Mouse (Mus musculus): ENCODE measurements around the gene C2cd5. TPM values are rescaled to one million over a fixed set of nuclear protein-coding genes. Genes with fewer than 3 reads are reported as not detected.

Gene C2cd5
- polyA plus RNA-seq, 1 experiment, result 6.4 TPM

DNA sequence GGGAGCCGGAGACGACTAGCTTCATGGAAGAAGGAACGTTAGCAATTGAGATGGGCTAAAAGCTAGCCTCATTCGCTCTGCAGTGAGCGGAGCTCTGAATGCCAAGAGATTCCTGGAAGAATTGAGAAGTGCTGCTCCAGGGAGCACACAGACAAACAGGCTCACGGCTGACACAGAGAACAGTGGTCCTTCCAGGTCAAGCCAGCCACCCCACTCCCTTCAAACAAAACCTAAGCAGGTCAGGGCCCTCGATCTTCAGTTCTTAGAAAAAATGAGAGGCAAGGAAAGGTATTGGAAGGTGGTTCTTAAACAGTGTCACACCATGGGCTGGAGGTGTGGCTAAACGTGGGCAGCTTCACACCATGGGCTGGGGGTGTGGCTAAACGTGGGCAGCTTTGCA, 95.1 kb downstream of the C2cd5 start:
- Histone ChIP-seq H3K36me3 (ENCODE audit: control insufficient read depth, insufficient read depth) (no peaks in the 10 kb centered on the region), H3ac (ENCODE audit: control insufficient read depth, insufficient read length) (no peak overlapping the region), H3K27me3 (ENCODE audit: control insufficient read depth, insufficient read depth, insufficient read length) (no peaks in the 10 kb centered on the region), H3K79me2 (ENCODE audit: control insufficient read depth, insufficient read depth) (no peaks in the 10 kb centered on the region), H3K4me3 (no peak overlapping the region), H3K4me2 (ENCODE audit: low read depth) (no peak overlapping the region)
- TF ChIP-seq MYOD1 (IDR thresholded peaks at IDR 0.05; ENCODE audit: control insufficient read depth in 1 of 3, insufficient read length in 2 of 3, low read depth in 2 of 3) (no peak), TCF3 (IDR thresholded peaks at IDR 0.05; ENCODE audit: insufficient read length, low read depth) (no peak), SRF (IDR thresholded peaks at IDR 0.05; ENCODE audit: control insufficient read depth, insufficient read length, low read depth) (no peak), MYOG (IDR thresholded peaks at IDR 0.05; ENCODE audit: control insufficient read depth in 1 of 3, insufficient read depth in 1 of 3, insufficient read length in 2 of 3, low read depth in 2 of 3) (no peak), USF1 (IDR thresholded peaks at IDR 0.05; ENCODE audit: low read depth) (no peak), E2F4 (IDR thresholded peaks at IDR 0.05; ENCODE audit: insufficient read depth) (no peak), POLR2AphosphoS2 (IDR thresholded peaks at IDR 0.05; ENCODE audit: insufficient read length, low read depth) (no peak)

DNA sequence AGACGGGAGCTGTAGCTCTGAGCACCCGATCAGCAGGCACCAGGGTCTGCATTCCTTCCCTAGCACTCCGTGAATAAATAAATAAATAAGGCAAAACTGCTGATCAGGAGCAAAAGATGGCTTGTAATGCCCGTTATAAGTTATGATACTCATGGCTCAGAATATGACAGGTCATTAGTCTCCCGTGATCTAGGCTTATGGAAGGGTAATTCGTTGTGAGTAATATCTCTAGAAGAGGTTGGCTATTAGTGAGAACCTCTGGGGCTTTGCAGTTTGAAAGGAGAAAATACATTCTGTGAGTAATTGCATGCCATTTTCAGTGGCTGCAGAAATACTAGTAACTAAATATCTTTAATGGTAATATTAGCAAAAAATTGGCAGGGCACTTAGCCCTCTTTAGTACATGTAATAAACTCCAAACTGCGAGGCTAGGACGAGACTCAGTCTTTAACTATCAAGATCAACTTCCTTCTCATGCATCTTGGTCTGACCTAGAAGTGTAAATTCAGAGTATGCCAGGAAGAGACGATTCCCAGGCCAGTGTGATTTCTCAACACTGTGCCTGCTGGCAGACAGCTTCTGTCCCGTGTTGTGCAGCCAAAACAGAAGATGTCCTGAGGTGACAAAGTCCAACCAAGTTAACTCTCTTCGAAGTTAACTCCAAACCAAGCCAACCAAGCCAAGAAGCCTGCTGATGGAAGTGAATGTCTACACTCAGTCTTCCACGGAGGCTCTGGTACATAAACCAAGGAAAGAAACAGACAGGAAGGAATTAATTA, 101.5 kb downstream of the C2cd5 start:
- H3K4me3 ChIP-seq, result no peak overlapping the region
- no peak overlapping the region for H3K4me2 ChIP-seq (ENCODE audit: low read depth)
- H3ac ChIP-seq (ENCODE audit: control insufficient read depth, insufficient read length), result no peak overlapping the region
- TF ChIP-seq TCF3 (IDR thresholded peaks at IDR 0.05; ENCODE audit: insufficient read length, low read depth), result no peak
- no peak for TF ChIP-seq REST (IDR thresholded peaks at IDR 0.05; ENCODE audit: insufficient read depth, insufficient read length)
- TF ChIP-seq MAX (IDR thresholded peaks at IDR 0.05; ENCODE audit: low read depth), result no peak
- TF ChIP-seq POLR2AphosphoS2 (IDR thresholded peaks at IDR 0.05; ENCODE audit: insufficient read length, low read depth), result no peak
- TF ChIP-seq E2F4 (IDR thresholded peaks at IDR 0.05; ENCODE audit: insufficient read depth), result no peak
- TF ChIP-seq SRF (IDR thresholded peaks at IDR 0.05; ENCODE audit: control insufficient read depth, insufficient read length, low read depth), result no peak
- TF ChIP-seq USF1 (IDR thresholded peaks at IDR 0.05; ENCODE audit: low read depth), result no peak
- TF ChIP-seq TCF12 (IDR thresholded peaks at IDR 0.05; ENCODE audit: insufficient read depth, poor library complexity, severe bottlenecking), result no peak
- no peak for TF ChIP-seq CEBPB (IDR thresholded peaks at IDR 0.05; ENCODE audit: insufficient read depth, poor library complexity, severe bottlenecking)
- no peak for TF ChIP-seq MYOG (IDR thresholded peaks at IDR 0.05; ENCODE audit: control insufficient read depth in 1 of 3, insufficient read depth in 1 of 3, insufficient read length in 2 of 3, low read depth in 2 of 3)
- TF ChIP-seq POLR2A (IDR thresholded peaks at IDR 0.05; ENCODE audit: insufficient read length, low read depth), result no peak
- no peak for TF ChIP-seq MYOD1 (IDR thresholded peaks at IDR 0.05; ENCODE audit: control insufficient read depth in 1 of 3, insufficient read length in 2 of 3, low read depth in 2 of 3)
- no peaks in the 10 kb centered on the region for H3K27me3 ChIP-seq (ENCODE audit: control insufficient read depth, insufficient read depth, insufficient read length)
- no peaks in the 10 kb centered on the region for H3K36me3 ChIP-seq (ENCODE audit: control insufficient read depth, insufficient read depth)
- no peaks in the 10 kb centered on the region for H3K79me2 ChIP-seq (ENCODE audit: control insufficient read depth, insufficient read depth)

DNA sequence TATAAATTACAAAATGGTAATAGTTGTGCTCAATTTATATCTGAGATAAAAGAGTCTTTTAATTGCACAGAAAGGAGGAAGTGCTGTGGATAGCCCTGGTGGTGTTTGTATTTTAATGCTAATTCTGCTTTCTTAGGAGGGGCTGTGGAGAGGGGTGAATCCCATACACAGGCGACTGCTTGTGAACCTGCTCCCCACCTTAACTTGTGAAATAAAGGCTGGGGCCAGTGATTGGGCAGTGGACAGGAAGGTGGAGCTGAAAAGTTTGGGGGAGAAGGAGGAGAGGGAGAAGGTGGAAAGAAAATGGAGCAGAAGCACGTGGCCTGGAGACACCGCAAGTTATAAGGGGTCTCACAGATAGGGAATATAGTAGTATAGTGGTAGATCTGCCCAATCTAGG, 103.1 kb downstream of the C2cd5 start:
- Histone ChIP-seq H3K27me3 (ENCODE audit: control insufficient read depth, insufficient read depth, insufficient read length) (peaks cover 5% of the 10 kb centered on the region), H3K79me2 (ENCODE audit: control insufficient read depth, insufficient read depth) (no peaks in the 10 kb centered on the region), H3ac (ENCODE audit: control insufficient read depth, insufficient read length) (no peak overlapping the region), H3K4me3 (no peak overlapping the region), H3K4me2 (ENCODE audit: low read depth) (no peak overlapping the region), H3K36me3 (ENCODE audit: control insufficient read depth, insufficient read depth) (no peaks in the 10 kb centered on the region)
- TF ChIP-seq MYOG (IDR thresholded peaks at IDR 0.05; ENCODE audit: control insufficient read depth in 1 of 3, insufficient read depth in 1 of 3, insufficient read length in 2 of 3, low read depth in 2 of 3) (no peak), E2F4 (IDR thresholded peaks at IDR 0.05; ENCODE audit: insufficient read depth) (no peak), REST (IDR thresholded peaks at IDR 0.05; ENCODE audit: insufficient read depth, insufficient read length) (no peak), MYOD1 (IDR thresholded peaks at IDR 0.05; ENCODE audit: control insufficient read depth in 1 of 3, insufficient read length in 2 of 3, low read depth in 2 of 3) (no peak), TCF12 (IDR thresholded peaks at IDR 0.05; ENCODE audit: insufficient read depth, poor library complexity, severe bottlenecking) (no peak), MAX (IDR thresholded peaks at IDR 0.05; ENCODE audit: low read depth) (no peak), USF1 (IDR thresholded peaks at IDR 0.05; ENCODE audit: low read depth) (no peak), CEBPB (IDR thresholded peaks at IDR 0.05; ENCODE audit: insufficient read depth, poor library complexity, severe bottlenecking) (no peak), POLR2AphosphoS2 (IDR thresholded peaks at IDR 0.05; ENCODE audit: insufficient read length, low read depth) (no peak), TCF3 (IDR thresholded peaks at IDR 0.05; ENCODE audit: insufficient read length, low read depth) (no peak), SRF (IDR thresholded peaks at IDR 0.05; ENCODE audit: control insufficient read depth, insufficient read length, low read depth) (no peak), POLR2A (IDR thresholded peaks at IDR 0.05; ENCODE audit: insufficient read length, low read depth) (no peak)

DNA sequence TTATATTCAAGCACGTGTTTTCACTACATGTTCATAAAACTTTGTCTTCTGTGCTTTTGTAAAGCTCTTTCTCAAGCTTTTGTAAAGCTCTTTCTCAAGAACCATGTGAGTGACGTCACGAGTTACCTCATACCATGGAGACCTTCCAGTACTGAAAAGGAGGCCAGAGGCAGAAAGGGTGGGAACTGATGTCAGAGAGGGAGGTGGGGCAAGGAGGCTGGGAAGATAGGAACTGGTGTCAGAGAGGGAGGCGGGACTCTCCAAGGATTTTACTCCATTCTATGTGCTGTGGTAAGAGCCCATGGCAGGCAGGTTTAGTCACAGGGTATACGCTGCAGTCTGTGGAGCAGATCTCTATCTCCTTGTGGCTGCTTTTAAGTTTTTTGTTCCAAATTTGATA, 104.4 kb downstream of the C2cd5 start:
- Histone ChIP-seq H3K79me2 (ENCODE audit: control insufficient read depth, insufficient read depth) (no peaks in the 10 kb centered on the region), H3K27me3 (ENCODE audit: control insufficient read depth, insufficient read depth, insufficient read length) (peaks cover 5% of the 10 kb centered on the region), H3K36me3 (ENCODE audit: control insufficient read depth, insufficient read depth) (no peaks in the 10 kb centered on the region), H3K4me3 (no peak overlapping the region), H3ac (ENCODE audit: control insufficient read depth, insufficient read length) (no peak overlapping the region), H3K4me2 (ENCODE audit: low read depth) (no peak overlapping the region)
- TF ChIP-seq POLR2AphosphoS2 (IDR thresholded peaks at IDR 0.05; ENCODE audit: insufficient read length, low read depth) (no peak), USF1 (IDR thresholded peaks at IDR 0.05; ENCODE audit: low read depth) (no peak), REST (IDR thresholded peaks at IDR 0.05; ENCODE audit: insufficient read depth, insufficient read length) (no peak), TCF3 (IDR thresholded peaks at IDR 0.05; ENCODE audit: insufficient read length, low read depth) (no peak), MYOD1 (IDR thresholded peaks at IDR 0.05; ENCODE audit: control insufficient read depth in 1 of 3, insufficient read length in 2 of 3, low read depth in 2 of 3) (no peak), SRF (IDR thresholded peaks at IDR 0.05; ENCODE audit: control insufficient read depth, insufficient read length, low read depth) (no peak), E2F4 (IDR thresholded peaks at IDR 0.05; ENCODE audit: insufficient read depth) (no peak), MYOG (IDR thresholded peaks at IDR 0.05; ENCODE audit: control insufficient read depth in 1 of 3, insufficient read depth in 1 of 3, insufficient read length in 2 of 3, low read depth in 2 of 3) (no peak), MAX (IDR thresholded peaks at IDR 0.05; ENCODE audit: low read depth) (no peak), POLR2A (IDR thresholded peaks at IDR 0.05; ENCODE audit: insufficient read length, low read depth) (no peak), CEBPB (IDR thresholded peaks at IDR 0.05; ENCODE audit: insufficient read depth, poor library complexity, severe bottlenecking) (no peak), TCF12 (IDR thresholded peaks at IDR 0.05; ENCODE audit: insufficient read depth, poor library complexity, severe bottlenecking) (no peak)
